Mouse (Mus musculus) thymus, adult 2 months (tissue): ENCODE results near the gene Lrp6.

Source experiments
- CTCF ChIP-seq: fragments of 200-500 bp; IDR thresholded peaks from 2 replicates; pipeline ENCODE4 v1.5.1; 2012; ENCODE audit warnings: mild to moderate bottlenecking, control low read depth, low read length, moderate library complexity, borderline replicate concordance; ENCODE audit not compliant: control insufficient read depth, poor library complexity, insufficient read depth; ENCODE audit errors: extremely low read depth
- POLR2A ChIP-seq: fragments of 200-500 bp; IDR thresholded peaks from 2 replicates; pipeline ENCODE4 v1.6.1; 2012; ENCODE audit warnings: mild to moderate bottlenecking, low read length, control low read depth, moderate library complexity; ENCODE audit not compliant: control insufficient read depth, poor library complexity, insufficient read depth; ENCODE audit errors: extremely low read depth

- TF ChIP-seq CTCF (no peak), POLR2A (no peak)
Measured at GRCm38 (mm10) chr6:134555178-134555577, 11.6 kb downstream of the Lrp6 start.
